Mouse (Mus musculus) left cerebral cortex, adult 18-20 months (tissue): ENCODE data around the gene Pbx1. TPM values are rescaled to one million over a fixed set of nuclear protein-coding genes. Genes with fewer than 3 reads are reported as not detected.
"Not testable (repeated sequence)": the region's sequence is repeated elsewhere in the genome, so short reads cannot be mapped to it uniquely, and the experiment has no call there.

ENCODE experiments used
- DNase-seq, 2 experiments: peaks; one replicate each; pipeline ENCODE4 v3.0.0; 2021 to 2022; ENCODE audit warnings: low spot score in 2 of 2, mixed read lengths in 1 of 2
- long read RNA-seq, 2 experiments: library from polyadenylated mRNA; stranded (forward); transcript quantifications; one replicate each; pipeline ENCODE4 v2.0.0; 2021
- total RNA-seq, 2 experiments: library from RNA; stranded (reverse); gene quantifications; 2 replicates each; pipeline ENCODE4 v1.2.3; 2021

Pbx1 gene
- total RNA-seq: 100 to 1,000 TPM; 130 to 135 TPM
- long read RNA-seq, experiment 1, partial matches to known transcripts: 8 of 39 reads
- long read RNA-seq, experiment 1, other reads (novel, unspliced or antisense): 31 of 39 reads
- long read RNA-seq, experiment 2, partial matches to known transcripts: 10 of 38 reads
- long read RNA-seq, experiment 2, other reads (novel, unspliced or antisense): 28 of 38 reads

GRCm38 (mm10) chr1:168432232-168432280 is at the start of gene Pbx1:
TSS of gene Pbx1 (minus strand) at chr1:168432270.
- not testable (repeated sequence) for DNase-seq

- no peak for DNase-seq
These were observed 47.6 kb upstream of the Pbx1 start for GRCm38 (mm10) chr1:168479626-168480025.

- no peak for DNase-seq
These were observed 46.8 kb upstream of the Pbx1 start for GRCm38 (mm10) chr1:168478829-168479228.

- no peak for DNase-seq
These were observed 44.8 kb upstream of the Pbx1 start for GRCm38 (mm10) chr1:168476917-168477316.

GRCm38 (mm10) chr1:168476216-168476897 is 44.3 kb upstream of the Pbx1 start:
- no peak for DNase-seq

GRCm38 (mm10) chr1:168475579-168476208 is 43.6 kb upstream of the Pbx1 start:
- DNase-seq: no peak

- no peak for DNase-seq
These were observed 41.4 kb upstream of the Pbx1 start for GRCm38 (mm10) chr1:168473255-168474069.

- DNase-seq: no peak
These were observed 40.6 kb upstream of the Pbx1 start for GRCm38 (mm10) chr1:168472545-168473254.

- no peak for DNase-seq
These were observed 27.4 kb upstream of the Pbx1 start for GRCm38 (mm10) chr1:168459426-168459825.

GRCm38 (mm10) chr1:168457191-168457747 is 25.2 kb upstream of the Pbx1 start:
- no peak for DNase-seq

GRCm38 (mm10) chr1:168455178-168455577 is 23.1 kb upstream of the Pbx1 start:
- DNase-seq: peak in 1 of 2 experiments; percentile 3

- DNase-seq: no peak
These were observed 1.6 kb upstream of the Pbx1 start for GRCm38 (mm10) chr1:168433671-168434070.

- peak; percentile 92 to 95 for DNase-seq
These were observed 233 bp upstream of the Pbx1 start for GRCm38 (mm10) chr1:168432281-168432725.

GRCm38 (mm10) chr1:168431711-168432231 is 299 bp downstream of the Pbx1 start:
- DNase-seq: peak; percentile 71 to 79

- peak in 1 of 2 experiments; percentile 24 for DNase-seq
These were observed 981 bp downstream of the Pbx1 start for GRCm38 (mm10) chr1:168430868-168431710.

GRCm38 (mm10) chr1:168429856-168430644 is 2.0 kb downstream of the Pbx1 start:
- no peak for DNase-seq

- no peak for DNase-seq
These were observed 2.7 kb downstream of the Pbx1 start for GRCm38 (mm10) chr1:168429406-168429805.

GRCm38 (mm10) chr1:168428255-168428654 is 3.8 kb downstream of the Pbx1 start:
- DNase-seq: no peak

GRCm38 (mm10) chr1:168427596-168427995 is 4.5 kb downstream of the Pbx1 start:
- no peak for DNase-seq
